Mouse (Mus musculus): ENCODE measurements around the gene Srrm1. TPM values are rescaled to one million over a fixed set of nuclear protein-coding genes. Genes with fewer than 3 reads are reported as not detected.

Gene Srrm1
- total and polyA plus RNA-seq, 3 experiments, result 26.9 to 285 (median 138) TPM

GRCm38 (mm10) chr4:135357221-135357920 is 4.2 kb upstream of the Srrm1 start:
- Histone ChIP-seq H3K4me1 (ENCODE audit: control insufficient read depth in 1 of 2, insufficient read depth in 2 of 2, low read length in 2 of 2) (peaks cover 0 to 11% of the 10 kb centered on the region in 2 experiments; a peak in 2 of 4 replicates), H3K9ac (ENCODE audit: control insufficient read depth, low read depth, low read length, poor library complexity, severe bottlenecking) (no peak overlapping the region), H3K4me3 (ENCODE audit: control insufficient read depth in 1 of 2, insufficient read depth in 1 of 2, low read depth in 2 of 2, low read length in 2 of 2) (no peak overlapping the region), H3K79me2 (ENCODE audit: control insufficient read depth, insufficient read depth, low read length, poor library complexity) (peaks cover 7% of the 10 kb centered on the region), H3K9me3 (replicated peaks; ENCODE audit: insufficient read depth, low read length) (no peaks in the 10 kb centered on the region), H3K27ac (ENCODE audit: control insufficient read depth, low read depth, low read length) (no peak overlapping the region), H3K27me3 (ENCODE audit: control insufficient read depth in 1 of 2, insufficient read depth in 2 of 2, low read length in 2 of 2) (no peaks in the 10 kb centered on the region), H3K36me3 (ENCODE audit: control insufficient read depth in 1 of 2, insufficient read depth in 2 of 2, low read length in 2 of 2) (peaks cover 0 to 7% of the 10 kb centered on the region in 2 experiments; a peak in 2 of 4 replicates)
- no peak for DNase-seq (ENCODE audit: low read depth, low spot score)
- TF ChIP-seq KAT2A (conservative IDR thresholded peaks at IDR 0.05; ENCODE audit: low read depth, low read length) (no peak), RAD21 (IDR thresholded peaks at IDR 0.05; ENCODE audit: low read depth, low read length) (no peak), NRF1 (IDR thresholded peaks at IDR 0.05; ENCODE audit: insufficient read depth, low read depth, low read length, poor library complexity, severe bottlenecking) (no peak), MYB (IDR thresholded peaks at IDR 0.05; ENCODE audit: low read depth, low read length) (no peak), NELFE (IDR thresholded peaks at IDR 0.05; ENCODE audit: low read depth, low read length) (no peak), GABPA (IDR thresholded peaks at IDR 0.05; ENCODE audit: low read depth, low read length) (no peak), ZKSCAN1 (IDR thresholded peaks at IDR 0.05; ENCODE audit: low read depth, low read length) (no peak), HCFC1 (IDR thresholded peaks at IDR 0.05; ENCODE audit: low read depth, low read length) (no peak)

DNA sequence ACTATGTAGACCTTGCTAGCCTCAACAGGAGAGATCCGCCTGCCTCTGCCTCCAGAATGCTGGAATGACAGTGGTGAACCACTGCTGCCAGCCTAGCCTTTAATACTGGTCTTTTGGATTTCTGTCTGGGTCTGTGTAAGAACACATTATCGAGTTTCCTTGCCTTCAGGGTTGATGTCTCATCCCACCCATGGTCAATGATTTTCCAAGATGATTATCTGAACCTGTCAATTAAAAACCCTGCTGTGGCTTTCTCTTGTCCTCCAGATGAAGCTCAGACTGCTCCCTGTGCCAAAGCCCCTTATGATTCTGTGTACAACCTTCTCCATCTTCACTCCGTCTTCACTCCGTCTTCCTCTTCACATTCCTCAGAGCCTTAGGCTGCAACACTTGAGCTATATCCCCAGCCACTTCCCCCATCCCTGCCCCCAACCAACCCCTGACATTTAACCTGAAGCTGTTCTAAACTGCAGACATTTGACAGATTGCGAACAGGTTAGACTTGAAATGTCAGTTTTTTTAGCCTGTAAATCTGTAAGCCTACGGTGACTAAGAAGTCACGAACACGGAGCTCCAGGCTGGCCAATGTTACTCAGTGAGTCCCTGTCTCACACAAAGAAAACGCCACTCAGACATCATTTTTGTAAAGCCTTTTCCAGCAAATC is 2.9 kb upstream of the Srrm1 start:
- DNase-seq (ENCODE audit: low read depth, low spot score), result no peak
- Histone ChIP-seq H3K9me3 (replicated peaks; ENCODE audit: insufficient read depth, low read length) (no peaks in the 10 kb centered on the region), H3K79me2 (ENCODE audit: control insufficient read depth, insufficient read depth, low read length, poor library complexity) (peaks cover 21% of the 10 kb centered on the region), H3K9ac (ENCODE audit: control insufficient read depth, low read depth, low read length, poor library complexity, severe bottlenecking) (no peak overlapping the region), H3K4me3 (ENCODE audit: control insufficient read depth in 1 of 2, insufficient read depth in 1 of 2, low read depth in 2 of 2, low read length in 2 of 2) (no peak overlapping the region), H3K27me3 (ENCODE audit: control insufficient read depth in 1 of 2, insufficient read depth in 2 of 2, low read length in 2 of 2) (no peaks in the 10 kb centered on the region), H3K36me3 (ENCODE audit: control insufficient read depth in 1 of 2, insufficient read depth in 2 of 2, low read length in 2 of 2) (peaks cover 0 to 18% of the 10 kb centered on the region in 2 experiments; a peak in 3 of 4 replicates), H3K4me1 (ENCODE audit: control insufficient read depth in 1 of 2, insufficient read depth in 2 of 2, low read length in 2 of 2) (peaks cover 0 to 19% of the 10 kb centered on the region in 2 experiments; a peak in 2 of 4 replicates), H3K27ac (ENCODE audit: control insufficient read depth, low read depth, low read length) (no peak overlapping the region)
- no peak for TF ChIP-seq MAFK (IDR thresholded peaks at IDR 0.05; ENCODE audit: borderline replicate concordance, low read depth, low read length)
- TF ChIP-seq ZKSCAN1 (IDR thresholded peaks at IDR 0.05; ENCODE audit: low read depth, low read length), result no peak
- no peak for TF ChIP-seq CHD2 (IDR thresholded peaks at IDR 0.05; ENCODE audit: low read length)
- no peak for TF ChIP-seq BHLHE40 (IDR thresholded peaks at IDR 0.05; ENCODE audit: borderline replicate concordance, low read depth, low read length)
- TF ChIP-seq TBP (IDR thresholded peaks at IDR 0.05; ENCODE audit: low read depth, low read length), result no peak
- TF ChIP-seq GABPA (IDR thresholded peaks at IDR 0.05; ENCODE audit: low read depth, low read length), result no peak
- TF ChIP-seq ETS1 (IDR thresholded peaks at IDR 0.05; ENCODE audit: low read depth, low read length), result no peak
- no peak for TF ChIP-seq CHD1 (IDR thresholded peaks at IDR 0.05; ENCODE audit: low read depth, low read length)
- TF ChIP-seq USF1 (IDR thresholded peaks at IDR 0.05; ENCODE audit: low read depth, low read length), result no peak
- no peak for TF ChIP-seq NELFE (IDR thresholded peaks at IDR 0.05; ENCODE audit: low read depth, low read length)
- no peak for TF ChIP-seq UBTF (IDR thresholded peaks at IDR 0.05; ENCODE audit: borderline replicate concordance, insufficient read depth, low read depth, low read length)
- no peak for TF ChIP-seq ZMIZ1 (IDR thresholded peaks at IDR 0.05; ENCODE audit: low read depth, low read length)
- no peak for TF ChIP-seq MEF2A (IDR thresholded peaks at IDR 0.05; ENCODE audit: extremely low read depth, insufficient replicate concordance, low read depth, low read length, poor library complexity, severe bottlenecking)
- TF ChIP-seq TAL1 (IDR thresholded peaks at IDR 0.05; ENCODE audit: low read length), result no peak
- no peak for TF ChIP-seq CTCF (IDR thresholded peaks at IDR 0.05 in 2 of 3, conservative IDR thresholded peaks at IDR 0.05 in 1 of 3; ENCODE audit: control insufficient read depth in 1 of 3, insufficient read depth in 1 of 3, low read depth in 2 of 3, low read length in 3 of 3, poor library complexity in 1 of 3, severe bottlenecking in 1 of 3)
